Mouse (Mus musculus) bone marrow macrophage, adult 2 months (primary cell): Measurements from ENCODE around the gene Syt16.

Source experiments
- CTCF ChIP-seq: IDR thresholded peaks from 2 replicates; pipeline ENCODE4 v1.5.1; 2012; ENCODE audit warnings: low read depth, mild to moderate bottlenecking, low read length, moderate library complexity
- POLR2A ChIP-seq: IDR thresholded peaks from 2 replicates; pipeline ENCODE4 v1.6.1; 2012; ENCODE audit warnings: mild to moderate bottlenecking, low read depth, low read length, borderline replicate concordance

DNA sequence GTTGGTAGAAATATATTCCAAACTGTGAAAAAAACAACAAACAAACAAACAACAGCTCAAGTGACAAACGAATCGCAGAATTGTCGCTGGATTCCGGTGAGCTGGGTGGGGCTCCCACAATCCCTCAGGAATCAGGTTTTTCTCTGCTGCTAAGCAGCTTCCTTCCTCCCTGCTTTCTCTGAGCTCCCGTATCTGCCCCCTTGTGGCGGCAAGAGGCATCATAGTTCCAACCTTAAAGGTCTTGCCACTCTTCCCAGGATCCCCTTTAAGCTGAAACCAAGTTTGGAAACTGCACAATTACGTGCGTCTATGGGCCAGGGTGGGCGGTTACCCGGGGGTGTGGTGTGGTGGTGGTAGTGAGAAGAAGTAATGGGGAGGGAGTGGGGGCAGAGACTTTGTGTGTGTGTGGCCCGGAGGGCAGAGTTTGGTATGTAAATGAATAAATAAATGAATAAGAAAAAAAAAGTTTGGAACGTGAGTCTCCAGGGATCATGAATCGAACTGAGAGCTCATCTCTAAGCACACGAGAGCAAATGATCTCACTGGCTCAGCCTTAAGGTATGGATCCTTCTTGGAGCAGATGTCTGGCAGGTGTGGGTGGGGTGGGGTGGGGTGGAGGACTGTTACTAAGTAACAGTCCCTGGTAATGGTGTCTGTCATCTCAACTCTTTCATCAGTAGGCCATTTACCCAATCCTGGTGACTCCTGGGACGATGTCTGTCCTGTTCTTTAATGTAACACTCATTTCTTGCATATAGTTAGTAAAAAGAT, 319.7 kb downstream of the Syt16 start:
- no peak for TF ChIP-seq POLR2A
- TF ChIP-seq CTCF, result peak; percentile 57
